Mouse (Mus musculus) adrenal gland, postnatal 4 days (tissue): ENCODE measurements around the gene Pvr. TPM values are rescaled to one million over a fixed set of nuclear protein-coding genes. Genes with fewer than 3 reads are reported as not detected.

ENCODE experiments used
- DNase-seq, 2 experiments: peaks; one replicate each; pipeline ENCODE4 v3.0.0; 2021 to 2022; ENCODE audit warnings: low spot score in 2 of 2, mixed read lengths in 2 of 2
- long read RNA-seq, 2 experiments: library from polyadenylated mRNA; stranded (forward); transcript quantifications; one replicate each; pipeline ENCODE4 v2.0.0; 2021
- total RNA-seq, 2 experiments: library from RNA; stranded (reverse); gene quantifications; 2 replicates each; pipeline ENCODE4 v1.2.3; 2021

Pvr gene
- 10 to 100 TPM; 21.6 to 22.0 TPM for total RNA-seq
- long read RNA-seq, experiment 1, partial matches to known transcripts = 0 of 2 reads
- long read RNA-seq, experiment 1, other reads (novel, unspliced or antisense) = 1 of 2 reads
- long read RNA-seq, experiment 2, partial matches to known transcripts = 3 of 6 reads
- long read RNA-seq, experiment 2, other reads (novel, unspliced or antisense) = 1 of 6 reads

GRCm38 (mm10) chr7:19920506-19921261 is at the start of gene Pvr:
Gene Pvr (minus strand): TSS chr7:19921160.
- DNase-seq = peak; percentile 54 to 61

- DNase-seq = no peak
Measured at GRCm38 (mm10) chr7:19970196-19970595, 49.2 kb upstream of the Pvr start.

GRCm38 (mm10) chr7:19969541-19970090 is 48.7 kb upstream of the Pvr start:
- DNase-seq = no peak

- DNase-seq = no peak
Measured at GRCm38 (mm10) chr7:19969106-19969505, 48.1 kb upstream of the Pvr start.

- no peak for DNase-seq
Measured at GRCm38 (mm10) chr7:19964985-19965579, 44.1 kb upstream of the Pvr start, which contains the start of gene Ceacam20. Gene Ceacam20 (plus strand): TSS chr7:19965412.

- no peak for DNase-seq
Measured at GRCm38 (mm10) chr7:19962423-19962822, 41.5 kb upstream of the Pvr start.

GRCm38 (mm10) chr7:19956341-19956781 is 35.4 kb upstream of the Pvr start:
- DNase-seq = peak; percentile 43 to 74

- no peak for DNase-seq
Measured at GRCm38 (mm10) chr7:19955861-19956260, 34.9 kb upstream of the Pvr start.

- DNase-seq = no peak
Measured at GRCm38 (mm10) chr7:19953054-19953453, 32.1 kb upstream of the Pvr start.

- DNase-seq = no peak
Measured at GRCm38 (mm10) chr7:19952320-19952986, 31.5 kb upstream of the Pvr start.

- no peak for DNase-seq
Measured at GRCm38 (mm10) chr7:19950589-19950988, 29.6 kb upstream of the Pvr start, which contains the start of gene Igsf23. Gene Igsf23 (minus strand): TSS chr7:19950756.

GRCm38 (mm10) chr7:19949996-19950395 is 29.0 kb upstream of the Pvr start:
- no peak for DNase-seq

- DNase-seq = no peak
Measured at GRCm38 (mm10) chr7:19948956-19949355, 28.0 kb upstream of the Pvr start.

GRCm38 (mm10) chr7:19945821-19946515 is 25.0 kb upstream of the Pvr start:
- no peak for DNase-seq

GRCm38 (mm10) chr7:19945201-19945600 is 24.2 kb upstream of the Pvr start:
- no peak for DNase-seq

GRCm38 (mm10) chr7:19944709-19945108 is 23.7 kb upstream of the Pvr start:
- DNase-seq = no peak

GRCm38 (mm10) chr7:19940256-19940655 is 19.3 kb upstream of the Pvr start:
- DNase-seq = no peak

GRCm38 (mm10) chr7:19939555-19940235 is 18.7 kb upstream of the Pvr start:
- peak in 1 of 2 experiments; percentile 41 for DNase-seq

- no peak for DNase-seq
Measured at GRCm38 (mm10) chr7:19937229-19937821, 16.4 kb upstream of the Pvr start.

- DNase-seq = no peak
Measured at GRCm38 (mm10) chr7:19935961-19936360, 15.0 kb upstream of the Pvr start.
